Mouse (Mus musculus) erythroblast, embryonic 14.5 days (primary cell): ENCODE results near the gene Utp20. TPM values are rescaled to one million over a fixed set of nuclear protein-coding genes. Genes with fewer than 3 reads are reported as not detected.
A peak's percentile ranks its signal among the peaks of the same experiment; 100 is the strongest.

Experiments
- H3K27me3 ChIP-seq: 2 replicates; pipeline ENCODE4 v1.6.1; 2012; ENCODE audit warnings: inconsistent platforms; ENCODE audit not compliant: control insufficient read depth
- H3K36me3 ChIP-seq: 2 replicates; pipeline ENCODE4 v1.6.1; 2012; ENCODE audit warnings: mild to moderate bottlenecking, inconsistent platforms; ENCODE audit not compliant: control insufficient read depth
- H3K4me1 ChIP-seq: 2 replicates; pipeline ENCODE4 v1.6.1; 2012; ENCODE audit warnings: inconsistent platforms; ENCODE audit not compliant: control insufficient read depth
- H3K4me3 ChIP-seq: replicated peaks from 2 replicates; pipeline ENCODE3; 2012; ENCODE audit warnings: moderate library complexity, mild to moderate bottlenecking, inconsistent platforms
- H3K9me3 ChIP-seq: 2 replicates; pipeline ENCODE4 v1.6.1; 2012; ENCODE audit warnings: low read length, inconsistent platforms, mixed read lengths; ENCODE audit not compliant: control insufficient read depth
- GATA1 ChIP-seq: IDR thresholded peaks from 2 replicates; pipeline ENCODE4 v1.6.1; 2012; ENCODE audit warnings: low read length, inconsistent platforms, mixed read lengths
- TAL1 ChIP-seq: IDR thresholded peaks from 3 replicates; pipeline ENCODE4 v1.6.1; 2012; ENCODE audit warnings: low read length, inconsistent platforms, mixed read lengths
- polyA plus RNA-seq: library from polyadenylated mRNA; stranded (reverse); fragments of >175 nt; gene quantifications from 2 replicates; pipeline ENCODE4 v1.2.3, GENCODE M21; 2012

Gene Utp20
- polyA plus RNA-seq, 1 experiment, result 0.24 TPM

DNA sequence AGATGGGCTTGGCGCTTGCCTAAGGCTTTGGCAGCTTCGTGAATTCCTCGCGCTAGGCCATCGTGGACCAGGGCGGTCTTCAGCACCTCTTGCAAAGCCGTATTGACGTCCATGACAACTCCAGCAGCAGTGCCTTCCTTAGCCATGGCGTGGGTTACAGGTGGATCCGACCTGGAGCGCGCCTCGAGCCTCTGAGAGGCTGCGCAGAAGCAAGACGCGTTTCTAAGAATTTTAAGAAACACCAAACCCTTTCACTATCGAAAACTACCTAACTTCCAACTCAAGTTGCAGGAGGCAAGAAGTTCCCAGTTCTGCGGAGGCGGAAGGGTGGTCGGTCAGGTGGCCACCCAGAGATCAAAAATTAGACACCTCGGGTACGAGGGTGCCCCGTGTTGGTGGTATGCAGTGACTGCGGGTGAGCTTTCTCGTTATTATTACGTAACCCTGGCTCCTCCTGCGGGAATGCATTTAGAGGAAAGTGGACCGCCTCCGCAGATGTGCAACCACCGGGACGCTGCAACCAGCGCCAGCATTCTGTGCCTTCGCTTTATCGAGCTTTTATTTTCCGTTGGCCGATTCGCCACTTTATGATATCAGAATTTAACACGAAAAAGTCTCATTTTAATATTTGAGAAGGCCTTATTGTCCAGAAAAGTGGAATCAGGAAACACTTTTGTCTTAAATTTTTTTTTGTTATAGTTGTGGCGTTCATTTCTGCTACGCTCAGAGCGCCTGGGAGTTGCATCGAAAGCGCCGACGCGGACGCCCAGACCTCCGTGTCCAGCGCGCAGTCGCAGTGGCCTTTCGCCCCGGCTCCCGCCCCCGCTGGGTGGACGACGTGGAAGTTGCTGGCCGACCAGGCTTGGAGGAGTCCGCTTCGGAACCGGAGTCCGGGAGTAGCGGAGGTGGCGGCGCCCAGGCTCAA, 95.8 kb downstream of the Utp20 start, which contains the start of gene Arl1:
Gene Arl1, plus strand, starts transcription at position 288 of the 925 bp plus-strand sequence.
- H3K36me3 ChIP-seq, result peaks cover 2% of the 10 kb centered on the region; the same call in 1 of the 2 replicates
- H3K9me3 ChIP-seq, result no peaks in the 10 kb centered on the region
- peak within 1 kb of the TSS; percentile 70 for H3K4me3 ChIP-seq
- TF ChIP-seq TAL1 (no peak), GATA1 (no peak)
- peaks cover 4% of the 10 kb centered on the region; the same call in 1 of the 2 replicates for H3K27me3 ChIP-seq
- H3K4me1 ChIP-seq, result peaks cover 25% of the 10 kb centered on the region

DNA sequence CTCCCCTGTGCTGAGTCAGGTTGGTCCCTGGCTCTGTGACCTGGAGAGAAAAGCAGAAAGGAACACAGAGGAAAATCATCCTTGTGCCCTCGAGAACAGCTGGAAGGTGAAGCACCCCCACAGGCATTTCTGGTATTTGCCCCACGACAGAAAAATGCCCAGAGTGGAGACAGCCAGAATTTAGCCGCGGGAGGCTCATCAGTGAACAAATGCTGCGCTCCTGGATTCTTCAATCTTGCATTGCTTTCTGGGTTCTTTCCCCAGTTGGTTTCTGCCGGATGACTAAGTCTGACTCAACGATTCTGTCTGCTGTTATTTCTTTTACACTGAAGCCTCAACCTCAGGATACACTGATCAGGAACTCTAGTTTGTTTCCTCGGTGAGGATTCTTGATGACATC, 98.4 kb downstream of the Utp20 start:
- Histone ChIP-seq H3K4me3 (no peak overlapping the region), H3K27me3 (peaks cover 4% of the 10 kb centered on the region; the same call in 1 of the 2 replicates), H3K4me1 (peaks cover 24% of the 10 kb centered on the region), H3K36me3 (no peaks in the 10 kb centered on the region), H3K9me3 (no peaks in the 10 kb centered on the region)
- TF ChIP-seq TAL1 (no peak), GATA1 (no peak)

- H3K36me3 ChIP-seq, result no peaks in the 10 kb centered on the region
- no peaks in the 10 kb centered on the region for H3K9me3 ChIP-seq
- H3K4me1 ChIP-seq, result peaks cover 17% of the 10 kb centered on the region
- H3K4me3 ChIP-seq, result no peak overlapping the region
- TF ChIP-seq GATA1 (no peak), TAL1 (no peak)
- peaks cover 4% of the 10 kb centered on the region; the same call in 1 of the 2 replicates for H3K27me3 ChIP-seq
Observed at GRCm38 (mm10) chr10:88727128-88727527, 99.5 kb downstream of the Utp20 start.

- Histone ChIP-seq H3K27me3 (peaks cover 4% of the 10 kb centered on the region; the same call in 1 of the 2 replicates), H3K4me1 (peaks cover 3% of the 10 kb centered on the region), H3K9me3 (no peaks in the 10 kb centered on the region), H3K4me3 (no peak overlapping the region), H3K36me3 (no peaks in the 10 kb centered on the region)
- TF ChIP-seq GATA1 (no peak), TAL1 (no peak)
Observed at GRCm38 (mm10) chr10:88725343-88725742, 101.3 kb downstream of the Utp20 start.

DNA sequence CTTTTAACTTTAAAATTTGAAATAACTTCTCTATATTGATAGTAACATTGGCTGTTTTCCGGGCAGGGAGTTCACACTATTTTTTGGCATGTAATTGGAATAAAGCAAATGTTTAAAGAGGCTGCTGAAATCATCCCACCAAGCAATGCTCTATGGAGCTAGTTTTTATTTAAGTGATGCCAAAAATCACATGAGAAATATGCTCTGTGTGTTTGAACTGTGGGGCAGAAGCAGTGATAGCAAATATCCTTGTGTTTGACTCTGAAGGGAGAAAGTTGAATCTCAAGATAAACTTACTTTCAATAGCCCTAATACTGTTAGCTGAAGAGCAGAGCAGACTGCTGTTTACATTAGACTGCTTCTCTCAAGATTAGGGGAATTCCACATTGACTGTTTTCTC, 107.0 kb downstream of the Utp20 start:
- H3K4me1 ChIP-seq, result no peaks in the 10 kb centered on the region
- no peaks in the 10 kb centered on the region for H3K36me3 ChIP-seq
- no peak overlapping the region for H3K4me3 ChIP-seq
- no peaks in the 10 kb centered on the region for H3K27me3 ChIP-seq
- no peaks in the 10 kb centered on the region for H3K9me3 ChIP-seq
- no peak for TF ChIP-seq GATA1
- TF ChIP-seq TAL1, result no peak

DNA sequence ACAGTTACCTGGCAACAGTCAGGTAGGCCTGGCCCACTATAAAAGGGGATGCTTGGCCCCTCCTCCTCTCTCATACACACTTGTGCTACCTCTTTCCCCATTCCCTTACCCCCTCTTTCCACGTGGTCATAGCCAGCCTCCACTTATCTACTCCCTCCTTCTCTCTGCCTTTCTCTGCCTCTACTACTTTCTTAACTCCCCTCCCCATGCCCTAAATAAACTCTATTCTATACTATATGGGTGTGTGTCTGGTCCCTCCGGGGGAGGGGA, 108.9 kb downstream of the Utp20 start:
- Histone ChIP-seq H3K4me1 (no peaks in the 10 kb centered on the region), H3K36me3 (no peaks in the 10 kb centered on the region), H3K4me3 (no peak overlapping the region), H3K9me3 (no peaks in the 10 kb centered on the region), H3K27me3 (no peaks in the 10 kb centered on the region)
- TF ChIP-seq GATA1, result no peak
- no peak for TF ChIP-seq TAL1

DNA sequence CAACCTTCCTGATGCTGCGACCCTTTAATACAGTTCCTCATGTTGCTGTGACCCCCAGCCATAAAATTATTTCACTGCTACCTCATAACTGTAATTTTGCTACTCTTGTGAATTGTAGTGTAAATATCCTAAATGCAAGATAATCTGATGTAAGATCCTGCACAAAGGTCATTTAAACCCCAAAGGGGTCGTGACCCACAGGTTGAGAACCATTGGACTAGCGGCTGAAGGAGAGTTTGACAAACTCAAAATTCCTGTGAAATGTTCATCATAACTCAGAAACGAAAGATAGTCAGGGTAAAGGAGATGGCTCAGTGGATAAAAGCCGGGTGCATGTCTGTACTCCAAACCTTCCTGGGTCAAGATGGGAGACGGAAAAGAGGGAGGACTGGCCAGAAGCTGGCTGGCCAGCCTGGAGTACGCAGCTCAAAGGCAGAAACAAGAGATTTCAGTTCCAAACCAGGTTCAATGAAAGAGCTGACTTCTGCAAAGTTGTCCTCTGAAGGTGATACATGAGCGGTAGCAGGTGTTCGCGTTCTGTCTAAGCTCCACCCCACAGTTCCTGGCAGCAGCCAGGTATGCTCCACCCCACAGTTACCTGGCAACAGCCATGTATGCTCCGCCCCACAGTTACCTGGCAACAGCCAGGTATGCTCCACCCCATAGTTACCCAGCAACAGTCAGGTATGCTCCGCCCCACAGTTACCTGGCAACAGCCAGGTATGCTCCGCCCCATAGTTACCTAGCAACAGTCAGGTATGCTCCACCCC, 109.4 kb downstream of the Utp20 start:
- Histone ChIP-seq H3K36me3 (no peaks in the 10 kb centered on the region), H3K27me3 (no peaks in the 10 kb centered on the region), H3K4me3 (no peak overlapping the region), H3K9me3 (no peaks in the 10 kb centered on the region), H3K4me1 (no peaks in the 10 kb centered on the region)
- TF ChIP-seq GATA1 (no peak), TAL1 (no peak)

DNA sequence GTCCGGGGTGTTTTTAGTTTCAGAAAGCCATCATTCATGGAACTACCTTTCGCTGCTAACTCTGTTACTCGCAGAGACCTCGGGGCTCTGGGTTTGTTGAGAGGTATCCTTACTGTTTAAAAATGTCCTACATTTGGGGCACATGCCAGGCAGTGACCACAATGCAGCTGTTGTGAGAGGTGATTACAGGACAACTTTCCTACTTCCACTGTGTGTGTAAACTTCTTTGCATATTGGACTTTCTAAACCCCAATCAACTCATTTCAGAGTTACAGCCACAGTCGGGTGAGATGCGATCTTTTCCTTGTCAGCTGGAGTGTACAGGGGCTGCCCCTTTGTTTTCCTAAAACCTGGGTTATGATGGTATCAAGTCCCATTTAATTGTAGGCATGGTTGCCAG, 111.0 kb downstream of the Utp20 start:
- TF ChIP-seq GATA1, result no peak
- TF ChIP-seq TAL1, result no peak
- H3K4me3 ChIP-seq, result no peak overlapping the region
- no peaks in the 10 kb centered on the region for H3K9me3 ChIP-seq
- H3K27me3 ChIP-seq, result no peaks in the 10 kb centered on the region
- no peaks in the 10 kb centered on the region for H3K36me3 ChIP-seq
- no peaks in the 10 kb centered on the region for H3K4me1 ChIP-seq

GRCm38 (mm10) chr10:88714744-88715143, 111.9 kb downstream of the Utp20 start:
- no peaks in the 10 kb centered on the region for H3K4me1 ChIP-seq
- no peaks in the 10 kb centered on the region for H3K36me3 ChIP-seq
- no peak overlapping the region for H3K4me3 ChIP-seq
- no peak for TF ChIP-seq TAL1
- no peak for TF ChIP-seq GATA1
- no peaks in the 10 kb centered on the region for H3K9me3 ChIP-seq
- no peaks in the 10 kb centered on the region for H3K27me3 ChIP-seq
